Mouse (Mus musculus) cortical plate, adult 2 months (tissue): ENCODE results near the gene Pigr. TPM values are rescaled to one million over a fixed set of nuclear protein-coding genes. Genes with fewer than 3 reads are reported as not detected.

Source experiments
- H3K27ac ChIP-seq: fragments of 200-500 bp; 2 replicates; pipeline ENCODE4 v1.5.1; 2012; ENCODE audit warnings: low read length, control low read depth, inconsistent platforms; ENCODE audit not compliant: insufficient read depth
- H3K4me1 ChIP-seq: fragments of 200-500 bp; 2 replicates; pipeline ENCODE4 v1.6.1; 2011; ENCODE audit warnings: low read length; ENCODE audit not compliant: control insufficient read depth, insufficient read depth
- H3K4me3 ChIP-seq: fragments of 200-500 bp; 2 replicates; pipeline ENCODE4 v1.5.1; 2011; ENCODE audit warnings: mild to moderate bottlenecking, low read length, control low read depth; ENCODE audit not compliant: insufficient read depth
- CTCF ChIP-seq: fragments of 200-500 bp; IDR thresholded peaks from 2 replicates; pipeline ENCODE4 v1.5.1; 2011; ENCODE audit warnings: mild to moderate bottlenecking, control low read depth, low read length; ENCODE audit not compliant: insufficient read depth; ENCODE audit errors: extremely low read depth
- POLR2A ChIP-seq: fragments of 200-500 bp; IDR thresholded peaks from 2 replicates; pipeline ENCODE4 v1.6.1; 2011; ENCODE audit warnings: mild to moderate bottlenecking, low read length, control low read depth; ENCODE audit not compliant: insufficient read depth; ENCODE audit errors: extremely low read depth
- polyA plus RNA-seq: library from polyadenylated mRNA; depleted of rRNA; stranded (reverse); fragments of >200 nt; gene quantifications from 2 replicates; pipeline ENCODE4 v1.2.3, GENCODE M21; 2012; rRNA removed

The Pigr gene
- polyA plus RNA-seq, 1 experiment, result not detected

GRCm38 (mm10) chr1:130876931-130877509 is 50.5 kb downstream of the Pigr start:
- H3K27ac ChIP-seq, result no peak overlapping the region
- no peak overlapping the region for H3K4me3 ChIP-seq
- no peaks in the 10 kb centered on the region for H3K4me1 ChIP-seq
- TF ChIP-seq CTCF (peak; percentile 39; the same call in 1 of the 2 replicates), POLR2A (no peak)

GRCm38 (mm10) chr1:130877889-130878614 is 51.6 kb downstream of the Pigr start:
- TF ChIP-seq CTCF, result no peak
- TF ChIP-seq POLR2A, result no peak
- Histone ChIP-seq H3K4me1 (no peaks in the 10 kb centered on the region), H3K4me3 (peak overlapping the region; percentile 14)

GRCm38 (mm10) chr1:130879927-130880326 is 53.4 kb downstream of the Pigr start:
- Histone ChIP-seq H3K27ac (no peak overlapping the region), H3K4me3 (no peak overlapping the region), H3K4me1 (no peaks in the 10 kb centered on the region)
- TF ChIP-seq POLR2A (no peak), CTCF (no peak)

More at GRCm38 (mm10) chr1:130877889-130878614, 51.6 kb downstream of the Pigr start:
- no peak overlapping the region for H3K27ac ChIP-seq

- no peak for TF ChIP-seq POLR2A
- no peak for TF ChIP-seq CTCF
- Histone ChIP-seq H3K4me1 (no peaks in the 10 kb centered on the region), H3K4me3 (no peak overlapping the region), H3K27ac (no peak overlapping the region)
These were observed 56.7 kb downstream of the Pigr start for GRCm38 (mm10) chr1:130883146-130883545.

- TF ChIP-seq POLR2A, result no peak
- TF ChIP-seq CTCF, result no peak
- Histone ChIP-seq H3K4me3 (no peak within 1 kb of the TSS), H3K4me1 (no peaks in the 10 kb centered on the region), H3K27ac (no peak within 1 kb of the TSS)
These were observed 60.9 kb downstream of the Pigr start, which contains the start of gene Il24 for GRCm38 (mm10) chr1:130887354-130887753. Gene Il24, minus strand, starts transcription at chr1:130887454.

GRCm38 (mm10) chr1:130892446-130892845 is 66.0 kb downstream of the Pigr start:
- Histone ChIP-seq H3K27ac (no peak overlapping the region), H3K4me1 (no peaks in the 10 kb centered on the region), H3K4me3 (no peak overlapping the region)
- TF ChIP-seq CTCF (no peak), POLR2A (no peak)

- H3K27ac ChIP-seq, result no peak overlapping the region
- no peak overlapping the region for H3K4me3 ChIP-seq
- TF ChIP-seq CTCF (no peak), POLR2A (no peak)
- H3K4me1 ChIP-seq, result no peaks in the 10 kb centered on the region
These were observed 67.0 kb downstream of the Pigr start for GRCm38 (mm10) chr1:130893329-130894040.

GRCm38 (mm10) chr1:130894468-130894867 is 68.0 kb downstream of the Pigr start:
- Histone ChIP-seq H3K4me1 (no peaks in the 10 kb centered on the region), H3K27ac (no peak overlapping the region), H3K4me3 (no peak overlapping the region)
- TF ChIP-seq POLR2A (no peak), CTCF (no peak)

Other genes with a start within 250 kb of the Pigr start
- not detected in 2 replicates for gene Zp3r, start 197.1 kb upstream of the Pigr start, polyA plus RNA-seq
- gene C4bp, start 165.1 kb upstream of the Pigr start, polyA plus RNA-seq, result 0.06 TPM in 1 of 2 replicates, not detected in the other
- 0.10 and 0.17 TPM in 2 replicates for gene Gm29427, start 110.9 kb upstream of the Pigr start, polyA plus RNA-seq
- 6.6 and 7.6 TPM in 2 replicates for gene Yod1, start 109.4 kb upstream of the Pigr start, polyA plus RNA-seq
- gene Pfkfb2, start 97.4 kb upstream of the Pigr start, polyA plus RNA-seq, result 39.7 and 44.5 TPM in 2 replicates
- 1.8 and 2.4 TPM in 2 replicates for gene AA986860, start 94.7 kb upstream of the Pigr start, polyA plus RNA-seq
- not detected in 2 replicates for gene Fcamr, start 25.8 kb upstream of the Pigr start, polyA plus RNA-seq
- gene Fcmr, start 39.0 kb downstream of the Pigr start, polyA plus RNA-seq, result 0.47 and 0.52 TPM in 2 replicates
- gene Il24, start 60.8 kb downstream of the Pigr start, polyA plus RNA-seq, result not detected in 2 replicates
- not detected in 2 replicates for gene Il20, start 84.8 kb downstream of the Pigr start, polyA plus RNA-seq
- gene Il19, start 113.4 kb downstream of the Pigr start, polyA plus RNA-seq, result not detected in 2 replicates
- gene Il10, start 193.2 kb downstream of the Pigr start, polyA plus RNA-seq, result not detected in 2 replicates